Mouse (Mus musculus) intestine, embryonic 14.5 days (tissue): Measurements from ENCODE around the gene Psmg1. TPM values are rescaled to one million over a fixed set of nuclear protein-coding genes. Genes with fewer than 3 reads are reported as not detected.

ENCODE experiments used
- microRNA-seq: library from miRNA; unstranded; fragments of <30 nt; microRNA quantifications from one replicate; pipeline ENCODE4, GENCODE M21; 2016
- polyA plus RNA-seq: library from polyadenylated mRNA; unstranded; fragments of >200 nt; fragmentation: Nextera tagmentation; extraction: Ambion mirVana; gene quantifications from 2 replicates; pipeline ENCODE4 v1.2.1, GENCODE M21; 2014

Gene Psmg1
- polyA plus RNA-seq, 1 experiment from 2014 or later, result 94.8 TPM

Small RNA genes lying within 50 kb of the gene (microRNA-seq; reads per million reads assigned to microRNA genes)
- not detected for gene Gm27833

Other genes starting within 250 kb of the Psmg1 start
- 99.6 and 105 TPM in 2 replicates for gene Brwd1, start 91.6 kb upstream of the Psmg1 start, polyA plus RNA-seq
- gene Hmgn1, start 136.8 kb upstream of the Psmg1 start, polyA plus RNA-seq, result 632 and 676 TPM in 2 replicates
- 80.0 and 89.2 TPM in 2 replicates for gene Wrb, start 154.4 kb upstream of the Psmg1 start, polyA plus RNA-seq
- gene Lca5l, start 201.3 kb upstream of the Psmg1 start, polyA plus RNA-seq, result 1.1 and 1.2 TPM in 2 replicates
- 29.7 and 30.9 TPM in 2 replicates for gene Sh3bgr, start 209.5 kb upstream of the Psmg1 start, polyA plus RNA-seq
- 1.4 and 1.7 TPM in 2 replicates for gene B3galt5, start 244.8 kb upstream of the Psmg1 start, polyA plus RNA-seq